Mouse (Mus musculus) retina, adult 2 months (tissue): ENCODE results near the gene Nrsn2.
"Not testable (repeated sequence)": the region's sequence is repeated elsewhere in the genome, so short reads cannot be mapped to it uniquely, and the experiment has no call there.

Experiments used
- DNase-seq: peaks from one replicate; pipeline ENCODE4 v3.0.0-alpha.2; 2012; ENCODE audit warnings: low read depth, low spot score

Gene Nrsn2

DNA sequence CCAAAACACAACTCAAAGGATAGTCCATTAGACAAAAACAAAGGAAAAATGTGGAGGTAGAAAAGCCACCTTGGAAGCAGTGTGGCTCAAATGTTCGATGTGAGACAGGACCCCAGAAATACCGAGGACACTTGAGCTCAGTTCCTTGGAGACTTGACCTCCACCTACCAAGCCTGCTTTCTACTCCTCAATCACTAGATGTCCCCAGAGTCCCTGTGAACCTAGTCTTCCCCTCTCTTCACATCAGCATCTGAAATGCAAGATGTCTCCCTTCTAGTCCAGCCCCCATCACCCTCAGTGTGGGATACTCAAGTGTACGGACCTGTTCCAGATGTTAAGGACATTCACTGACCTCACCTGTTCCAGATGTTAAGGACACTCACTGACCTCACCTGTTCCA lies 16.3 kb upstream of the Nrsn2 start:
- DNase-seq = peak; percentile 60

GRCm38 (mm10) chr2:152384191-152384590 lies 7.8 kb upstream of the Nrsn2 start:
- no peak for DNase-seq

DNA sequence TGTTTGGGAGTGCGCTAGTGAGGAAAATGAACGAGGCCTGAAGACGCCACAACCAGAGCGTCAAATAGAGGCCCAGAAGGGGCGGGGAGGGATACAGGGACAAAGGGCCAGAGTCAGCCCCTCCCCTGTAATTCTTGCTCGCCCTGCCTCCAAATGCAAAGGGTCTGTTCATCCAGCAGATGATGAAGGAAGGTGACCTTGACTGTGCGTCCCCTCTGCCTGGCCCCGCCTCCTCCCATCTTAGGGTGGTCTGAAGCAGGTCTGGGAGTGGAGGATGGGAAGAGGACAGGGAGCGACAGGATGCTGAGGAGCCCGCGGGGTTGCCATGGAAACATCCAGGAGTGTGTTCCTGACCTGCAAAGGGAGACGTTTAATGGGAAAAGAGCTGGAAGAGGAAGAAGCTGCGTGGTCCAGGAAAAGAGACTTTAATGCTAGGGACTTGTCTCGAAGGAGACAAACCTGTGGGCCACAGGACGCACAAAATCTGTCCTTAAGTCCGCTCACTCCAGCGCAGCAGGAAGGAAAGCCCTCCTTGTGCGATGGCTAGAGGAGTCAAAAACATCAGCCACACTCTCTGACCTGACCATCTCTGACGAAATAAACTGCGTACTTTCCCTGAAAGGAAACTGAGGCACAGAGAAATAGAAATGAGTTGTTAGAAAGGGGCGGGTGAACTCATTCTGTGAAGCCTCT lies 640 bp downstream of the Nrsn2 start:
- DNase-seq = no peak

- no peak for DNase-seq
Observed at GRCm38 (mm10) chr2:152373547-152373946, 2.9 kb downstream of the Nrsn2 start.

- no peak for DNase-seq
Observed at GRCm38 (mm10) chr2:152372661-152373060, 3.8 kb downstream of the Nrsn2 start.

- no peak for DNase-seq
Observed at GRCm38 (mm10) chr2:152372104-152372503, 4.3 kb downstream of the Nrsn2 start.

DNA sequence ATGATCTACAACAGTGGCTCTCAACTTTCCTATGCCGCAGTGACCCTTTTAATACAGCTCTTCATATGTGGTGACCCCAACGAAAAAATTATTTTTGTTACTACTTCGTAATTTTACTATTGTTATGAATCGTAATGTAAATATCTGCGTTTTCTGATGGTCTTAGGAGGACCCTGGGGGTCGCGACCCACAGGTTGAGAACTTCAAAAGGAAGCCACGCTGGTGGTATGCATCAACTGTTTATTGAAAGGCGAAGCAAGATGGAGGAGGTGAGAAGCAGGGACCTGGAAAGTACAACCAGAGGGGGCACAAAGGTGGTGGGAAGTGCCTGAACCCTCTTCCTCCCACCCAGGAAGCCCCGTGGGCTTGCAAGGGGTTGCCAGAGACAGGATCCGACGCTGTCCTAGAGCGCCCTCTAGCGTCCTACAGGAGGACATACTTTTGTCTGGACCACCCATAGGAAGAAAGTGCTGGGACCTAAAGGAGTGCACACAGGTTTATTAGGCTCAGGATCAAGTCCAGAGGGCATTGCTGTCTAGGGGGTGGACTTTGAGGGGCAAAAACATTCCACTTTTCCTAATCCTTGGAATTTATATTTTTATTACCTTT lies 7.8 kb downstream of the Nrsn2 start:
- DNase-seq = peak; percentile 41

DNA sequence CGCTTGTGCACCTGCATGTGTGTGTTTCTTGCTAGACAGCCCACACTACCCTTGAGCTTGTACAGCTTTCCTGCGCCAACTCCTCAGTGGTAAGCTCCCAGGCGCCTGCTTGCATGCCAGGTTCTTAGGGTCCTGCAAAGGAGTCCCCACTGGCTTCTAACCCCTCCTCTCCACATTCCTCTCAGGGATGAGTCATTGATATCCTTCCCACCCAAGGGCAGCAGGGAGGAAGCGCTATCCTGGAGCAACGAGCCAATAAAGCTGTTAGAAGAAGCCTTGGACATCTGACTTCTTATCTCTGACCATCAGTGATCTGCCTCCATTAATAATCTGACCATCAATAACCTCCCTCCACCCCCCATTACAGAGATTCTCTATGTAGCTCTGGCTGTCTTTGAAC lies 8.5 kb downstream of the Nrsn2 start:
- DNase-seq = no peak

GRCm38 (mm10) chr2:152363245-152364147 lies 12.9 kb downstream of the Nrsn2 start:
- peak; percentile 56 for DNase-seq

DNA sequence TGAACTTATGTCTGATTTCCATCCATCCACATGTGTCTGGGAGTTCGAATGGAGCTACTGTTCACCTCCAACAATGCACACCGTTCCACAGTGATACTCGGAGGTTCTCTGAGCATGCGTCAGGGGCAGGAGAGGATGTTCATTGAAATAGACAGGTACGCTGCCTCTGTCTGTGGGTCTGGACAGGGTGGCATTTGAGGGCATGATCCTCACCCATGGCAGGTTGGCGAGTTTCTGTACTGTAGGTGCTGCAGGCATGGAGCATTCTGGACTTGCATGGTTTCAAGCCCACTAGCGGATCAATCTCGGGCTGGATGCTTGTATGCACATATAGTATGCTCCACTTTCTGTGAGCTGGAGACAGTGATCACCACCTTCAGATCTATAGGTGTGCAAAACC lies 15.2 kb downstream of the Nrsn2 start:
- no peak for DNase-seq

DNA sequence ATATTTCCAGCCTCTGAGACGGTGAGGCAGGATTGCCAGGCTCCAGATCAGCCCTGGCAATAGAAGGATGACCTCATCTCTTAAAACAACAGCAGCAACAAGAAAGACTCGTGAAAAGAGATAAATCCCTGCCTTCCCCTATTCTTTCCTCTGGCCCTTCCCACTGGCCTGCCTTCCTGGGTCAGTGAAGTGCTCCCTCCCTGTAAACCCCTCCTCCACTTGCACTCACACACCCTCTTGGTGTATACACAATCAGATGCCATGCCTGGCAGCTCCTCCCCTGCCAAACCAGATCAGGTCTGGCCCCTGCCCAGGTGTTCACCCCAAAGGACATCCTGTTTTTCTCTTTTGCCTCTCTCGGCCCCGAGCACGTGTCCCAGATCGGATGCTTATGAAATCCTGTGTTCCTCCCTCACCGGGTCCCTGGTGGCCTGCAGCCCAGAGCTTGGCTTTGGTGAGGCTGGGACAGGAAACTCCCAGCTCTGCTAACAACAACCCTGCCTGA lies 16.1 kb downstream of the Nrsn2 start:
- DNase-seq = no peak

GRCm38 (mm10) chr2:152359616-152360015 lies 16.8 kb downstream of the Nrsn2 start:
- DNase-seq = no peak

DNA sequence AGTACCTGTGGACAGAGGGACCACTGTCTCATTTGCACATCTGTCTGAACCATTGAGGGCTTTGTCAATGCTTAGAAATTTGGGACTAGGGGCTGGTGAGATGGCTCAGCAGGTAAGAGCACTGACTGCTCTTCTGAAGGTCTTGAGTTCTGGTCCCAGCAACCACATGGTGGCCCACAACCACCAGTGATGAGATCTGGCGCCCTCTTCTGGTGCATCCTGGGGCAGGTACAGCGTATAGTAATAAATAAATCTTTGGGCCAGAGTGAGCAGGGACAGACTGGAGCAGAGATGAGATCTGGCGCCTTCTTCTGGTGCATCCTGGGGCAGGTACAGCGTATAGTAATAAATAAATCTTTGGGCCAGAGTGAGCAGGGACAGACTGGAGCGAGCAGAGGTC lies 17.5 kb downstream of the Nrsn2 start:
- not testable (repeated sequence) for DNase-seq

DNA sequence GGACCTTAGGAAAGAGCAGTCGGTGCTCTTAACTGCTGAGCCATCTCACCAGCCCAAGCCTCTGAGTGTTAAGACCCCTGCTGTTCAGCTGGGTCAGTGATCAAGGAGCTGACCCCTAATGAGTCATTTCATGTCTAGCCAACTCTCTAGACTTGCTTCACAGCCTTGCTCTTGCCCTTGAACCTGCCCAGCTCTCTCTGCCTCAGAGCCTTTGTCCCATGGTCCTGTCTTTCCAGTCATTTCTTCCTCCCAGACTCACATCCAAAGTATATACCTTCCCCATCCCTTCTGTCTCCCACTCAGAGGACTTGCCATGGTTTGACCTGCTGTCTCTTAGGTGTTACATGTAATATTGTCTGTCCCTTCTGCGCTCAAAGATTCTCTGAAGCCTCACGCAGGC lies 19.2 kb downstream of the Nrsn2 start:
- DNase-seq = no peak

DNA sequence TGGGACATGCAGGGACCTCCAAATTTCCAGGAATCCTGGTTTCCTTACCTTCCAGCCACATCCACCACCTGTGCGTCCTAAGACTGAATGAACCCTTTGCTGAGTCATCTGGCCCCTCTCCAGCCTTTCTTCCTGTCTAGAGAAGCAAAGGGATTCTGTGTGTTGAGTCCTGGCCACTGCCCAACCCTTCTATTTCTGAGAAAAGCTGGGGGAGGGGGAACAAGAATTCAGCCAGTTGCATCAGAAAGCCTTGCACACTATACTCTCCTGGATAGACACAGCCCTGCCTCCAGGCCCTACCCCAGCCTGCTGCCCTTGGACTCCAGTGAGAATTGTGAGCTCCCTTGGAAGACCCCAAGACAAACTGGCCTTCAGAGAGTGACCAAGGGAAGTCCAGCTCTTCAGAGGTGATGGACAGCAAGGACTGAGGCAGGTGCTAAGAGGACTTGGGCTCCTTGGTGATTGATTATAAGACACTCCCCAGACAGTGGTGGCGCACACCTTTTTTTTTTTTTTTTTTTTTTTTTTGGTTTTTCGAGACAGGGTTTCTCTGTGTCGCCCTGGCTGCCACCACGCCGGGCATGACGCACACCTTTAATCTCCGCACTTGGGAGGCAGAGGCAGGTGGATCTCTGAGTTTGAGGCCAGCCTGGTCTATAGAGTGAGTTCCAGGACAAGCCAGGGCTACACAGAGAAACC lies 26.4 kb downstream of the Nrsn2 start:
- no peak for DNase-seq

DNA sequence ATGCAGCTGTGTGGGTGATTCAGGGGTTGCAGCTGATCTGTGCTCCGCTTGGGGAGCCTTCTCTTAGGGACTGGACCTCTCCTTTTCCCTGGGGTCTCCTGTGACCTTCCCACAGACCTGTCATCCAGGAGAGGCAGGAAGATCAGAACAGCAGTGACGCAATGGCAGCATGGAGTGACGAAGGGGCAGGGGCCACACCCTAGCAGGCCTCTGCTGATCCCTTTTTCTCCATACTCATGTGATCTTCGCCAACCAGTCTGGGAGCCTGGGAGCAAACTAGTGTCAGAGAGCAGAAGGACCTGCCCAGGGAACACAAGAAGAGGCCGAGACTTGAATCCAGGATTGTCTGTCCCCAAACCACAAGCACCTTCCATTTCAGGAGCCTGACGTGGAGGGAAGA lies 27.2 kb downstream of the Nrsn2 start:
- no peak for DNase-seq

GRCm38 (mm10) chr2:152347722-152348121 lies 28.7 kb downstream of the Nrsn2 start:
- no peak for DNase-seq

GRCm38 (mm10) chr2:152346776-152347465 lies 29.5 kb downstream of the Nrsn2 start:
- no peak for DNase-seq

DNA sequence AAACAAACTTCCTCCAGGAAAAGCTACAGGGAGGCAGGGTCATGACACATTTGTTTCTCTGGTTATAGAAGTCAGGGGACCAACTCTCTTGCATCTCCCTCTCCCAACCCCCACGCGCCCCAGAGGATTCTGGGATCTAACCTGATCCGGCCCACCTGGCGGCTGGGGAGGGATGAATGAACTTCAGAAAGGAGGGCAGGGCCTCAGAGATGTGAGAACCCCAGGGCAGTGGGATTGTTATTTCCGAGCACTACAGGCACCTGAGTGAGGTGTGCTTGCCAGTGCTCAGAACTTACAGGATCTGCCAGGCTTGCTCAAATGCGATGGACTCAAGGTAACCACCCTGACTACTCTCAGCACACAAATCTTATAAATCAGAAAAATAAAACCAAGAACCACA lies 31.0 kb downstream of the Nrsn2 start:
- DNase-seq = no peak

DNA sequence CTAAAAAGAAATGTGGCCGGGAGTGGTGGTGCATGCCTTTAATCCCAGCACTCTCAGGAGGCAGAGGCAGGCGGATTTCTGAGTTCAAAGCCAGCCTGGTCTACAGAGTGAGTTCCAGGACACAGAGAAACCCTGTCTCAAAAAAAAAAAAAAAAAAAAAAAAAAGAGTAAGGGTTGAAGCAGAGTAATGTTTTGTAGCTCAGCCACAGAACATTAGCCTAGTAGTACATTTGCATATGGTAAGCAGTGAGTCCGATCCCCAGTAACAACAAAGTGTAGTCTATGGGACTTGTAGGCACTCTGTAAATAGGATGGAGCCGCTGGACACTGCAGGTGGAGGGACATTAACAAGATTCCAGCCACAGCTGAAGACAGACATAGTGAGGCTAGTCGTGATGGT lies 31.5 kb downstream of the Nrsn2 start:
- no peak for DNase-seq

DNA sequence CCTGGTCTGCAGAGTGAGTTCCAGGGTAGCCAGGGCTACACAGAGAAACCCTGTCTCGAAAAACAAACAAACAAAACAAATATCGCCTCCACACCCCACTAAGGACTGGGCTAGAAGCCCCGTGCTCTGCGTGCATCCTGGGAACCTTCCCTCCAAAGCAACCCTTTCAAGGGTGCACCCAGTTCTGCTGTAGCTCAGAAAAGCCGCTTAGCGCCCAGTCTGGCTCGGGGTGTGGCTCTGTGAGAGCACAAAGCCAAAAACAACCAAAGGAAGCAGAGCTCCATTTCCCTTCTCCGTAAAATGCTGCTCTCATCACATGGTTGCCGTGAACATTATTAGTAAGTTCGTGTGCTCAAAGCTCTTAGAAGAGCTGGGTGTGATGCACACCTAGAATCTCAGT lies 32.1 kb downstream of the Nrsn2 start:
- peak; percentile 36 for DNase-seq
